Mouse (Mus musculus): ENCODE measurements at regions not wholly inside any gene's neighbourhood (a gene's known extent, or its start where the extent isn't known, plus 50 kb on each side); places are given as distances from the start of the nearest gene placed in this dataset.

DNA sequence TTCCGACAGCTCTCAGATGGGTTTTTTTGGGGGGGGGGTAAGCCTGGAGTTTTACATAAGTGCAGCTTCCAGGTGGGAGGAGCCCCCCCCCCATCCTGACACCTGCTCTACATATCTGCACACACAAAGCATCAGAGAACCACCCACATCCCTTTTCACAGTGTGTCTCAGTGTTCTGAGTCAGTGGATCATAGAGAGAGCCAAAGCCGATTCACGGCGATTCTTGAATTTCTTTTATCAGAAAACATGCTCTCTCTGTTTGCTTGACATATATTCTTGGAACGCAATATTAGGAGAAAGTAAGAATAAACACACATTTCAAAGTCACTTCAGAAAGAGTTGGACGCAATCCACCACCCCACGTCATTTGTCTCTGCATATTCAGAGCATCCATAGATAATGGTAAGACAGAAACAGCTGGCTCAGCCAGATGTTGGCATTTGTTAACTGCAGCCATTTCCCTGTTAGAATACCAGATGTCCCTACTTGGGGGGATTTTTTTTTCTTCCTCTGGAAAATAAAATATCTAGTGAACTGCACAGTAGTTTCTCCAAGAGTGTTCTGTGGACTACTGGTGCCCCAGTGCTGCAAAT lies 357.1 kb upstream of the Prox1 start:
- DNase-seq (ENCODE audit: low spot score in 2 of 2): peak; percentile 26 to 52
- intact Hi-C loops (cut with DNase I): no loop called here

DNA sequence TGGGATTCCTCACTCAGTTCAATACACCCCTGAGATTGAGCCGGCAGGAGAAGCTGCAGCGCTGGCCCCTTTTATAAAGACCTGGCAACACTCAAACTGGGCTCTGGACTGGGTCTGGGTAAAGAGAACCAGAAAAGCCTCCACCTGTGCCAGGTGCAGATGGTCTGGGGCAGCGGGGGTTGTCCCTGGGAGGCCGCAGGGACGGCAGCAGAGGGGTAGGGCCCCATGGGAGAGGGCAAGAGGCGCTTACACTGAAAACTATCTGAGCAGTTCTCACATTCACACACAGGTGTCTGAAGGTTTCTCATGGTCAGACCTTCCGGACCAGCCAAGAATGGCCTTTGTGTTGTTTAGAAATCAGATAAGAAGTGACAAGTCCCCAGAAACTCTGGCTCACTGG lies 356.1 kb upstream of the Prox1 start:
- no peak for DNase-seq (ENCODE audit: low spot score in 2 of 2)
- intact Hi-C loops (cut with DNase I): no loop called here

DNA sequence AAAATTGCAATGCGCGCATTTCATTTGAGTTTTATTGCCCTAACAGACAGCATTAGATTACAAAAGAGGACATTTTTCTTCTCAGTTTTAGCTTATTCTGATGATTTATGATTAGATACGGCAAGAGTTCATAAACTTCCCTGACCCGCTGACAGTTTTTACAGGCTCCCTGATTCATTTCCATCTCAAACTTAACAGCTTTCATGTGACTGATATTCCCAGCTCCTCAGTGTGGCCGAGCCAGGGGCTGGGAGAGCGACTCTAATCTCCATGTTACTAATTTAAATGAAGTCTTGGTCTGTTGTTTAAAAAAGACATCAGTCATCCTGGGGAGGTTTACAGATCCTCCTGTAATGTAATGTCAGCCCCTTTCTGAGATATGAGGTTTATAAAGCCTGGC lies 355.5 kb upstream of the Prox1 start:
- intact Hi-C loops (cut with DNase I): no loop called here
- no peak for DNase-seq (ENCODE audit: low spot score in 2 of 2)

DNA sequence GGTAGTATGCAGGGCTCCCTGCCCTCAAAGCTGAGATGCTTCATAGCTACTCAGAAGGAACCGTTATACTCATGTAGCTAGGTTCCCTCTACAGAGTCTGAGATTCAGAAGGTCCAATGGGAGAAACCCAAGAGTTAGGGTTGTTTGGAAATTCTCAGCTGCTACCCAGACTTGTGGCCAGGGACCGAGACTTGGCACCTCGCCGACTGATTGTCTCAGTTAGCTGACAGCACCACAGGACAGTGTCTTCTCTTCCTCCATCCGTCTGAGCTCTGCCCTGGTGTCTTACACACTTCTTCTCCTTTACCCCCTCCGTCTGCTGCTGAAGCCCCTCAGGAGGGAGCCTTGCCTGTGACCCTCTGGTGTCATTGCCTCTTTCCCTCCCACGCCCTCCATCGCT lies 329.6 kb upstream of the Prox1 start:
- intact Hi-C loops (cut with DNase I): no loop called here
- DNase-seq (ENCODE audit: low spot score in 2 of 2): no peak

DNA sequence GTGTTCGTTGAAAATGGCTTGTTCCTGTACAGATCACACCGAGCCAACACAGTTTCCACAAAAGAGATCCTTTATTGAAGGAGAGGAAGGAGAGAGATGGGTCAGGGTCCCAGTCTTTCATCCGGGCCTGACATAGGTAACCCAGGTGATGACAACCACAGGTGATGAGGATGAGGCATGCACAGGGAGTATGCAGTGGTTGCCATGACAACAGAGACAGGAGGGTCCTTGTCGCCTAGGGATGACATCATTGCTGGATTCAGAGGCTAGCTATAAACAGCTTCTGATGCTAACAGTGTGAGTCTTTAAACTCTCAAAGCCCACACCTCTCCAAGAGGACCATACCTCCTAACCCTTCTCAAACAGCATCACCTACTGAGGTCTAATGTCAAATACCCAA lies 327.0 kb upstream of the Prox1 start:
- intact Hi-C loops (cut with DNase I): no loop called here
- DNase-seq (ENCODE audit: low spot score in 2 of 2): no peak

DNA sequence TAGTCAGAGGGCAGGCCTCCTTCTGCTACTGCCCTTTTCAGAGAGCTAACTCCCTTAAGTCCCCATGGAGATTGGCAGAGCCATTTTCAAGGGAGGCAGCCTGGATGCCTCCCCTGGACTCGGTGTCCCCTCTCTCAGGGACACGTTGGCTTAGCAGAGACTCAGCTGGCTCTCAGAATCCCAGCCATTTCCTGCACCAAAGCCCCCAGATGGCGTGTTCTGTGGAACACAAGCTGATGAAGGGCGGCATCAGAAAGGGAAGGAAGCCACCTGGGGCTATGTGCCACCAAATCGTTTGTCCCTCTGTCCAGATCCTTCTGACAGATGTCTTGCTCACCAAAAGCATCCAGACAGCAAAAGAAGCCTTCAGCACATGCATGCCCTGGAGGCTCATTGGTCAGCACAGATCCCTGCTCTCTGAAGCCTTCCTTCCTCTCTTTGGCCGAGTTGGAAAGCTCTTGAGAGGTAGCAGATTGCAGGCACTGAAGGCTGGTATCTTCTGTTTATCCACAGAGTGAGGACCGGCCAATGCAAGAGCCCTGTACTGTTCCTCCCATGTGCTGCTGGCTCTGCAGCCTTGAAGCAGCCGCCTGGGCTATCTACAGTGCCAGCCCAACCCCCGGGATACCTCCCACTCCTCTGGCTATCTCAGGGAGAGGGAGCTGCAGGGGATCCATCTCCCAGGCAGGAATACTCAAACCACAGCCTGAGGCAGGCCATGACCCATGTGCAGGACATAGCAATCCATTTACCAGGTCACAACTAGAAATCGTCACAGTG lies 325.4 kb upstream of the Prox1 start:
- intact Hi-C loops (cut with DNase I): no loop called here
- peak in 1 of 2 experiments; percentile 13 for DNase-seq (ENCODE audit: low spot score in 2 of 2)

DNA sequence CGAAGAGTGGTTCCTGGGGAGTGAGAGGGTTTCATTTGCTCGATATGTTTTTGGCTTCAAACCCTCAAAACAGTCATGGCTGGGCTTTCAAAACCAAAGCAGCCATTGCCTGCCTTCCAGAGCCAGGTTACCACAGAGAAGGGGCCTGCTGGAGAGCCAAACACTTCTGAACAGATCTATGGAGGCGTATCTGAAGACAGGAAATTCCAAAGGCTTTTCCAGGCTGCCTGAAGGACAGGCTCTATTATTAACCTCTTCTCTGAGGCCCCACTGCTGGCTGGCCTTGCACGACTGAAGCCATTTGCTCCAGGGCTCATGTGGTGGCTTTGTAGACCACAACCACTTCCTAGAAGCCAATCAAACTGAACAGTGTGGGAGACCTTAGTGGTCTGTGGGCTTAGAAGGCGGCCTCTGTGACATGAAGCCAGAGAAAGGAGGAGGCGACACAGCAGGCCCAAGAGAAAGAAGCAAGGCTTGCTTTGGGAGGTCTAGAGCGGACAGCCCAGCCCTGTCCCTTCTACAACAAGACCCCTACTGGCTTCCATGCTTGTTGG lies 316.1 kb upstream of the Prox1 start:
- intact Hi-C loops (cut with DNase I): no loop called here
- no peak for DNase-seq (ENCODE audit: low spot score in 2 of 2)

DNA sequence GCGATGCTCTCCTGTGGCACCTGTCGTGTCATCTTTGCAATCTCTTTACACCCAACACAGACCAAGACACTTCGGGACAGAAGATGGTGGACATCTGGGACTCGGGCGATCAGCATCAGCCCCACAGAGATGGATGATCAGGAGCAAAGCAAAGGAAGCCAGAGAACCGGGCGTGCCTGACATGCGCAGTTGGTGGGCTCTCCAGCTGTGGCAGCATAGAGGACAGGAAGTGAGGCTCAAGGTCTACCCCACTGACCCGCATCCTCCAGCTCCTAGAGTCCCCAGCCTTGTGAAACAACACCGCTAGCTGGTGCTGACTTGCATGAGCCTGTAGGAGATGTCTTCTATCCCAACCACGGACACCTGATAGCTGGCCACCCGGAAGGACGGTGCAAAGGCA lies 312.9 kb upstream of the Prox1 start:
- intact Hi-C loops (cut with DNase I): no loop called here
- DNase-seq (ENCODE audit: low spot score in 2 of 2): no peak

DNA sequence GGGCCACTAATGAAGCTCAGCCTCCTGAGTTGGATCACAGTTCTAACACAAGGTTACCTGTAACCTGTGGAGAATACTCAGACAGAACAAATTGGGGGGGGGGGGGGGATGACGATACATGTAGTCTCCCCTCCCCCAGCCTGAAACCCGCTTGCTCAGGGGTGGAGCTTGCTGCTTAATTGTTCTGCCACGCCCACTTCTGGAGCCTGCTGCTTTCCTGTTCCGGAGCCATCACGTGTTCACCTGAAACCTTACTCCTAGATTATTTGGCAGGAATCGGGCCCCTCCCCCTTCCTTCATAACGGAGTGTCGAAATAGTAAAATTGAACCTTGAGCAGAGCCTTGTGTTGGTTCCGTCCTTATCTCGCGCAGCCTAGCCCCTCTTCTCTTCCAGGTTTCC lies 310.6 kb upstream of the Prox1 start:
- intact Hi-C loops (cut with DNase I): no loop called here
- no peak for DNase-seq (ENCODE audit: low spot score in 2 of 2)

DNA sequence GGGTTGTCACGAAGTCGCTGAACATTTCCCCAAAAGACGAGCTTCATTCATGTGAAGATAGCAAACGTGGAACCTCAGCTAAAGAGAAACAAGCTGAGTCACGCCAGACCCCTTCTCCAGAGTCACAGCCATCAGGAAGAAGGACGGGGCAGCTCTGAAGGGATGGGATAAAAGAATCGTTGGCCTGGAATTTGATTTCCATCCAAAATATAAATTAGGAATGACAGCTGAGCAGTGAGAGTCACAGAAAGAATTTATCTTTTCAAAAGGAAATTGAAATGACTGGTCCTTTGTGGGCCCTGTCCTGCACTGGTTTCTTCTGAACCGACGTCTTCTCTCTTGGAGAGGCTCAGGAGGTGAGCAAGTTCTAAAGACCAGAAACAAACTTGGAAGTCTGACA lies 310.1 kb upstream of the Prox1 start:
- no peak for DNase-seq (ENCODE audit: low spot score in 2 of 2)
- intact Hi-C loops (cut with DNase I): no loop called here

DNA sequence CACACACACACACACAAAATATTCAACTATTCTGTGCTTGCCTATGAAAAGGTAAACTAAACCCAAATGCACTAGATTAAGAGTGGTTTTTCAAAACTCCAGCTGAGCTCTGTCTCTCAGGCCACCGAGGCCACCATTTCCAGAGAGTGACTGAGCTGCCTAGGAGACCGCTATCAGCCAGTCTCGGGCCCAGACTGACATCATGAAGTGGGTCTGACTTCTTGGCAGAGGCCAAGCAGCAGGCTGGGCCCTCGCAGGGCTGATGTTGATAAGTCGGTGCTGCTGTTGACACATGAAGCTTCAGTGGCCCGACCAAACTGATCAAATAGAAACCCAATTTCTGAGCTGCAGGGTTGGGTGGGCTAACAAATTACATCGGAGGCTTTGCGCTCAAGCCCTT lies 302.2 kb upstream of the Prox1 start:
- DNase-seq (ENCODE audit: low spot score in 2 of 2): no peak
- intact Hi-C loops (cut with DNase I): no loop called here

DNA sequence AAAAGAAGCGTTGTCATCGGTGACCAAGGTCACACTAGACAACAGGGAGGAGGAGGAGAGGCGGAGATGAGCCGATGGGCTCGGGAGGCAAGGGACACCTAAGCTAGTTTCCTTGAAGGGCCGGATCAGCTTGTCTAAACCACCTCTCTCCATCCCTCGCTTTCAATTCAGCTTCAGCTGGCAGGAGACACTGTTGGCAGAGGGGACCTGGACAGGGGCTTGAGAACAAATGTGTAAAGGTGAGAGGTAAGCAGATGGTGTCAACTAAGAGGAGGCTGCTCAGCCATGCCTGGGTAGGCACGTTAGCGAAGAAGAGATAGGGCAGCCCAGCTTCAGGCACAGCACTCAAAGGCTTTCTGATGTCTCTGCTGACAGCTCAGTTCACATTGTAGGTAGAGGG lies 299.8 kb upstream of the Prox1 start:
- no peak for DNase-seq (ENCODE audit: low spot score in 2 of 2)

DNA sequence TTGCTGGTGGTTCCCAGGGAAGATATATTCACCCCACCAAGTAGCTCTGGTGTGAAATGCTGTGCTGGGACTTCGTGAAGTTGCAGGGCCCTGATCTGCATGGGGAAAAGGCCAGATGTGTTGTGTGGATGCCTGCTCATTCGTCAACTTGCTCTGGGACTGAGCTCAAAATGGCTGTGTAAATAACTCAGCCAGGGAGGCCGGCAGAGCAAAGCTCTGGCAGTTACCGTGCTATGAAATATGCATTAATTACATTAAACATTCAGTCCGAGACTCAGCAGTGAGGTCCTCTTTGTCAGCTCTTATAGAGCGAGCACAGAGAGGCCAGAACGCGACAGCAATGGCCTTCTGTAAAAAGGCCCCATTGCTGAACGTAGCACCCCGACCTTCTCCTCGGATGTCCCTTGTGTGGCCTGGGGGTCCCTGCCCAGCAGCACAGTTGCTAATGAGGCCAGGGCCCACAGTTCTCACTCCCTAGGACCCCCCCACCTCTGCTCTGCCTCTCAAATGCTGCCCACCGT lies 287.1 kb upstream of the Prox1 start:
- no peak for DNase-seq (ENCODE audit: low spot score in 2 of 2)
- intact Hi-C loops (cut with DNase I): no loop called here

More for the DNA sequence above, 299.8 kb upstream of the Prox1 start:
- intact Hi-C loops (cut with DNase I): no loop called here

DNA sequence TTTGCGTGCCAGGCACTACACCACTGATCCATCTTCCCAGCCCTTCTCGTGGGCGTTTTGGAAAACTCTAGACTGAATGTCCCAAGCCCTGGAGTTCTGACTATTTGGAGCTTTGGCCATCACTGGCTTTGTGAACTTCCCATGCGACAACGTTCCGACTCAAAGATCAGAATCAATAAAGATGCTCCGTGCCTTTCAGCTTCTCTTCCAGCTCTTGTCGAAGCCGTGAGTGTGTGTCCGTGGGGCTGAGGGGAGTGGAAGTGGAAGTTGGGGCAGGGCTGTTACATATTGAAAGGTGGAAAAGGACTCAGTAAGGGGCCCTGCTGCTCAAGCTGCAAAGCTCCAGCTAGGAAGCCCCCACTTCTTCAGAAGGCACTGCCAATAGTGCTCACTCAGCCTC lies 283.0 kb upstream of the Prox1 start:
- intact Hi-C loops (cut with DNase I): no loop called here
- no peak for DNase-seq (ENCODE audit: low spot score in 2 of 2)

DNA sequence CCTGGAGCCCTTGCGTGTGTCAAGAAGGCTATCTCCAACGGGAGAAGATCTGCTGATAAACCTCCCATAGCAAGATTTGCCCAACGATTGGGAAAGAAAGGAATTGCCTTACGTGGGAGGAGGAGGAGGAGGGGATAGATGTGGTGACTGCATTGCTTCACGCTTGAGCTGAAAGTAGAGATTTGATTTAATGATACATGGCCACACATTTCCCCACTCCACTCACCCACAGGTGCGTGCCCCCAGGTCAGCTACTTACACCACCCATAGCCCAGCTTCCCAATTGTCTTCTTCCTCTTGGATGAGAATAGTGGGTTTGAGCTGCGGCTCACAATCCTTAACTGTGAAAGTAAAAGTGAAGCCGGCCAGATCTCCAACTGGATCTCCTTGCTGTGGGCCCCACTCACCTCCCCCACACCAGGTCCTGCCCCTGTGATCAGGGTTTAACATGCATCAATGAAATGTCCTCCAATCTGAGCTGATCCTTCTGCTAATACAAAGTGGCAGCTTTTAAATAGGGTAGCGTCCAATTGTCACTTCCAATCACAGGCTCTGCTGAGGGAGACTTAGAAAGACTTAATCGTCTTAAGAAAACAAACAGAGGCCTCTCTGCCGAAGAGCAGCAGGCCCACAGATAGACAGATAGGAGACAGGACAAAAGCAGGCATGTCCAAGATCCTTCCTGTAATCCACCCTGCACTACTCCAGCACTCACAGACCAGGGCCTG lies 281.8 kb upstream of the Prox1 start:
- intact Hi-C loops (cut with DNase I): no loop called here

DNA sequence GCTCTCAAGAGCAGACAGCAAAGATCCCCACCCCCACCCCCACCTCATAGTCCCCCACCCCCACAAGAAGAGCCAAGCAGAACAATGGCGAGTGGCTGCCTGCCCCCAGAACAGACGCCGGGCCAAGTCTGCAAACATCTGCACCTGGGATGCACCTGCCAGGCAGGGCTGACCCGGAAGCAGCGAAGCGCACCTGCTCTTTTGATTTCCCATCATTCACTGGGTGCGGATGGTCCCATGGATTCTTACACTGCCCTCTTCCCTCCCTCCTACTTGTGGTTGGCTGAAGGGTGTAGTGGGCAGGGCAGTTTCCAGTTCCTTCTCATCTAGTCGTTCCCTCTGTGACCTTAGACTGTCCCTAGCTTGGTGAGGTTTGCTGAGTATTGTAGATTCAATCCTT lies 277.7 kb upstream of the Prox1 start:
- intact Hi-C loops (cut with DNase I): no loop called here
- DNase-seq (ENCODE audit: low spot score in 2 of 2): no peak

More for the DNA sequence above, 281.8 kb upstream of the Prox1 start:
- DNase-seq (ENCODE audit: low spot score in 2 of 2): no peak

DNA sequence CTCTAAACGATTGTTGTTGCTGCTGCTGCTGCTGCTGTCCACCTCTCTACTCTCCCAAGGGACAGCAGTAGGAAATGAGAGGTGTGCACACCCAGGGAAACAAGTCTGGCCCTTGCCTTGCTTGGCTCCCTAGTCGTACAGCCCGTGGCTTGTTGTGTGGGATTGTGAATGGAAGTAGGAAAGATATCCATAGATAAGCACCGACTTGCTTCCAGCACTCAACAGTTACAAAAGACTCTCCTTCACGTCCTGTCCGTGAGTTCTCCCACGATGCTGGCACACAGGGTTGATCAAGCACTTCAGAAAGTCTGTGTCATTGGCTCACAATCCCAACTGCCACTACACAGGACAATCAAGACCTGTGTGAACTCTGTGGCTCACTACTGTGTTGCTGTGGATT lies 276.7 kb upstream of the Prox1 start:
- no peak for DNase-seq (ENCODE audit: low spot score in 2 of 2)
- intact Hi-C loops (cut with DNase I): no loop called here

DNA sequence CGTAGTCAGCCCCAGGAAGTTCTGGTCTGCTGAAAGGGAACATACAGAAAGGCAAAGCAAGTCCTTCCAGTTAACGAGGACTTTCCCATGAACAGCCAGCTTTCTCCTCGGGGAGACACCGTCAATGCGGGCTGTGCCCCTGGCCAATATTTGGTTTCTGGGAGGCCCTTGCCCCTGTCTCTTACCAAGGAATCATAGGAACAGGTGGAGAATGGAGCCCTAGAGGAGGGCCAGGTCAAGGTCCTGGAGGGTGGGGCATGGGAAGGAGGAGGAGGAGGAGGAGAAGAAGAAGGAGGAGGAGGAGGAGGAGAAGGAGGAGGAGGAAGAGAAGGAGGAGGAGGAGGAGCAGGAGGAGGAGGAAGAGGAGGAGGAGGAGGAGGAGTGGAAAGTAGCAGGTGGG lies 276.2 kb upstream of the Prox1 start:
- DNase-seq (ENCODE audit: low spot score in 2 of 2): no peak
- intact Hi-C loops (cut with DNase I): no loop called here

DNA sequence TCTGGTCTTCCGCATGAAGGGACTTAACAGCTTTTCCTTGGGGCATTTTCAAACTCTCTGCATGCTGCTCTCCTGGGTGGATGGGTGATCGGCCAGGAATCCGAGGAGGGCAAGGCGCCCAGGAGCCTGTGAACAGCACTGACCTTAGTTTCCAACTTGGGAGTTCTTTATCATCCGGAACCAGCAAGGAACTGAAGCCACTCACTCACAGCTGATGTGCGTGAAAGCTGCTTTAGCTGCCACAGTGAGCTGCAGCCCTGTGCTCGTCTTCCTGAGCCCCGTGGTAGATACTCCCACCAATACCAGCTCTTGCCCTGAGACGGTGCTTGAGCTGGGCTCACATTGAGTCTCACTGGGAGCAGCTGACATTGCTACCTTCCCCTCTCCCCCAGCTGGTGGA lies 273.9 kb upstream of the Prox1 start:
- DNase-seq (ENCODE audit: low spot score in 2 of 2): no peak
- intact Hi-C loops (cut with DNase I): no loop called here

DNA sequence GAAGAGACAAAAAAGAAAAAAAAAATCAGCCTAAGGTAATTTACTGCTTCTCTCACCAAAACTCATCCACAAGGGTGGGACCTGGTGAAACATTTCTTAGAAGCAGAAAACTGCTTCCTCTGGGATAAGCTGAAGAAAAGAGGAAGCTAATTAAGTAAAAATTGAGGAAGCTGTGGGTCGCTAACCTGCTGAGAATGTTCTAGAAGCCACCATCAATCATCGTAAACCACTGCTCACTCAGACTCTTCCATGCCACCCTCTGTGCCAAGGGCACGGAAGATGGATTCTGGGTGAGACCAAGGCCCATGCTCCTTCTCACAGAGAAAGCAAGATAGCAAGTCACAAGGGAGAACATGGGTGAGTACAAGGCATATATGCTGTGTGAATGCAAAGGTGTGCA lies 272.7 kb upstream of the Prox1 start:
- intact Hi-C loops (cut with DNase I): no loop called here
- no peak for DNase-seq (ENCODE audit: low spot score in 2 of 2)

DNA sequence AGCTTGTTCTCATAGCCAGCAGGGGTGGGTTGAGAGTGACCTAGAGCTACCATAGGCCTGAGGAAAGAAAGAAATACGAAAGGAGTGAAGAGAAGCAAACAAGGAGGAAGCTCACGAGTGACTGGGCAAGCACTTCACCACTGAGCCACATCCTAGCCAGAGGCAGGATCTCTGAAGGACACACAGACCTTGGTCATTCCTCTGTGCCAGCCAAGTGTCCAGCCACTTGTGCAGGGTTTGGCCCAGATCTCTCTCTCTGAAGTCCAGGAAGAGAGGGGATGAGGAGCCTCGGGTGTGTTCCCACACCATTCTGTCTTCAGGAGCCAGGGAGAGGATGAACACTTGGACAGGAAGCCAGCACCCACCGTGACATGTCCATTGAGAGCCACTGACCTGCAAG lies 271.7 kb upstream of the Prox1 start:
- no peak for DNase-seq (ENCODE audit: low spot score in 2 of 2)
- intact Hi-C loops (cut with DNase I): no loop called here

All from left cerebral cortex, postnatal 25 days (tissue).